Mouse (Mus musculus): ENCODE measurements at regions not wholly inside any gene's neighbourhood (a gene's known extent, or its start where the extent isn't known, plus 50 kb on each side); places are given as distances from the start of the nearest gene placed in this dataset.

DNA sequence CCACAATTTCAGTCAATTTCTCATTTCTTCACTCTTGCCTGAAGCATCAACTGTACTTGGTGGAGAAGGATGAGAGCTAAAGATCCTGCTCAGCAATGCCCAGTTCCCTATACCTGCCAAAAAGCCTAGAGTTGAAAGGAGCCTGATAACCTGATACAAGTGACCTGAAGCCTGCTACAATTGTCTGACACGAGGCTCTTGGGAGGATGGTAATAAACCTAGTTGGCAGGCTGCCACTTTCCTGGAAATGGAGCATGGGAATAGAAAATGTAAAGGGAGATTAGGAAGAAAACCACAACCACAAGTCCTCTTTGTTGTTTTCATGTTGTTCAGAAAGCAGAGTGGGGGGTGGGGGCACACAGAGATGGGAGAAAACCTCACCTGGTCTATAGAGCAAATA lies 69.7 kb upstream of the Vav3 start:
- 9% methylated on average over 1 of the region's 1 CpGs for WGBS
- H3K36me3 ChIP-seq, result no peaks in the 10 kb centered on the region
- no peak overlapping the region for H3K4me3 ChIP-seq
- no peak overlapping the region for H3K27ac ChIP-seq
- H3K4me2 ChIP-seq, result no peak overlapping the region
- H3K4me1 ChIP-seq (replicated peaks), result peaks cover 3% of the 10 kb centered on the region; the same call in 1 of the 2 replicates
- H3K9ac ChIP-seq, result no peak overlapping the region
- no peaks in the 10 kb centered on the region for H3K9me3 ChIP-seq (replicated peaks)
- no peak for ATAC-seq (replicated peaks; ENCODE audit: insufficient number of reproducible peaks, insufficient read depth, low FRiP score, low read depth)
- no peaks in the 10 kb centered on the region for H3K27me3 ChIP-seq

DNA sequence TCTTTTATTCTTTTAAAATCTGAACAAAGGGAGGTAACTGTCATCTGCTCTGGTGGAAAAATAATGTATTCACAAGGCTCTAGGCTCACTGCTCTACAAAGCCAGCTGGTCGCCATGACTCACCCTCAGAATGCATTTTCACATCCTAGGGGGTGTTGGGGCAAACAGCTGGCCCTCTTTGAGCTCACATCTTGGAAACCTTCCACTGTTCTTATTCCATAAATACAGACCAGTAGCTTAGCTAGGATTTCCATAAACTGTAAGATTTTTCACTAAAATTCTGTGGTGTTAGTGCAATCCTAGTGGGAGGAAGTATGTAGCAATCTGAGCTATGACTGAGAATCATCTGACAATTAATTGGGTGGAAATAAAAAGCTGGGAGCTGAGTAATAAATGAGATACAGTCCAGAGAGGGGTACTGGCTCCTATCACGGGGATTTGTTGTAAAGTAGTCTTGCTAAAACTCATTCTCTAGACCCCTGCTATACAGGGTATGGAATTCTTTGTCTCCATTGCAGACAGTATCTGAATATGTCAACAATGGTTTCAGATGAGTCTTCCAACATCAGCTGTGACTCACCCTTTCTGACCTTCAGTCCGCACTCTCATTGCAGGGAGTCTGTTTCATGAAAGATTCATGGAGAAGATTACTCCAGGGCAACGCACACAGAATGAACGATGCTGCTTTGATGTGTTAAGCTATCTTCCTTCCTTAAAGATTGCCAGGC lies 67.2 kb upstream of the Vav3 start:
- ATAC-seq (replicated peaks; ENCODE audit: insufficient number of reproducible peaks, insufficient read depth, low FRiP score, low read depth), result no peak; the same call in 1 of the 2 replicates

GRCm38 (mm10) chr3:109273802-109274155 lies 66.7 kb upstream of the Vav3 start:
- no peaks in the 10 kb centered on the region for H3K36me3 ChIP-seq
- no peaks in the 10 kb centered on the region for H3K9me3 ChIP-seq (replicated peaks)
- WGBS, result 82% methylated on average over 4 of the region's 4 CpGs
- no peak overlapping the region for H3K4me2 ChIP-seq
- H3K27ac ChIP-seq, result no peak overlapping the region
- no peak overlapping the region for H3K4me3 ChIP-seq
- no peak overlapping the region for H3K9ac ChIP-seq
- ATAC-seq (replicated peaks; ENCODE audit: insufficient number of reproducible peaks, insufficient read depth, low FRiP score, low read depth), result no peak
- peaks cover 3% of the 10 kb centered on the region; the same call in 1 of the 2 replicates for H3K4me1 ChIP-seq (replicated peaks)
- no peaks in the 10 kb centered on the region for H3K27me3 ChIP-seq

More for the DNA sequence above, 67.2 kb upstream of the Vav3 start:
- 43% methylated on average over 5 of the region's 5 CpGs for WGBS
- Histone ChIP-seq H3K9me3 (replicated peaks) (no peaks in the 10 kb centered on the region), H3K36me3 (no peaks in the 10 kb centered on the region), H3K9ac (no peak overlapping the region), H3K4me1 (replicated peaks) (peaks cover 3% of the 10 kb centered on the region; the same call in 1 of the 2 replicates), H3K27me3 (no peaks in the 10 kb centered on the region), H3K4me3 (no peak overlapping the region), H3K4me2 (no peak overlapping the region), H3K27ac (no peak overlapping the region)

- Histone ChIP-seq H3K4me1 (replicated peaks) (no peaks in the 10 kb centered on the region), H3K4me2 (no peak overlapping the region), H3K9ac (no peak overlapping the region), H3K4me3 (no peak overlapping the region), H3K9me3 (replicated peaks) (peaks cover 1% of the 10 kb centered on the region; the same call in 1 of the 2 replicates), H3K27ac (peak overlapping the region; percentile 34), H3K36me3 (no peaks in the 10 kb centered on the region), H3K27me3 (no peaks in the 10 kb centered on the region)
- 0 out of 2 replicates have a peak, but pooled peaks have one; percentile 53 for ATAC-seq (replicated peaks; ENCODE audit: insufficient number of reproducible peaks, insufficient read depth, low FRiP score, low read depth)
- WGBS, result 13% methylated on average over 1 of the region's 1 CpGs
Measured at GRCm38 (mm10) chr3:109279086-109279485, 61.4 kb upstream of the Vav3 start.

DNA sequence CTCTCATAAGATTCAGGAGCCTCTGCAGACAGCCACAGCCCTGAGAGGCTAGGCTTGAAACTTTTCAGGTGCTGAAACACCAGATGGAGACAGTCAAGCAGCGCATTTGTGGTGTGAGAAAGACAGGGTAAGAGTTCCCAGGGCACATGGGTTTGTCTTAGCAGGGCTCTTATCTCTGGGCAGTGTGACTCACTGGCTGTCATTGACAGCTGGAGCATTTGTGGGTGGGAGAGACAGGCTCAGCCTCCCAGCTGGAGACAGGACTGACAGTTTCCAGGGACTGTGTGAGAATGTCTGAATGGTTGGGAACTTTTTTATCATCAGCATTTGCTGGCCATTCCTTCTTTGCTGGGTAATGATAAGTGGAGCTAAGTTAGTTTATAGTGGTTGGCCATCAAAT lies 53.9 kb upstream of the Vav3 start:
- H3K4me2 ChIP-seq, result no peak overlapping the region
- ATAC-seq (replicated peaks; ENCODE audit: insufficient number of reproducible peaks, insufficient read depth, low FRiP score, low read depth), result peak; percentile 99

More for the DNA sequence above, 53.9 kb upstream of the Vav3 start:
- no peak overlapping the region for H3K9ac ChIP-seq
- no peaks in the 10 kb centered on the region for H3K27me3 ChIP-seq
- no peak overlapping the region for H3K4me3 ChIP-seq
- peak overlapping the region; percentile 79 for H3K27ac ChIP-seq
- WGBS, result 13% methylated on average over 1 of the region's 1 CpGs
- peaks cover 4% of the 10 kb centered on the region; the same call in 1 of the 2 replicates for H3K9me3 ChIP-seq (replicated peaks)
- H3K36me3 ChIP-seq, result no peaks in the 10 kb centered on the region
- peaks cover 10% of the 10 kb centered on the region for H3K4me1 ChIP-seq (replicated peaks)
